Mouse (Mus musculus) cerebellum, adult 18-20 months (tissue): ENCODE data around the gene Preb.

Experiments used
- DNase-seq, 2 experiments: peaks; one replicate each; pipeline ENCODE4 v3.0.0; 2021

The Preb gene

GRCm38 (mm10) chr5:30959966-30960501, at the start of gene Preb:
TSS of gene Preb (minus strand) at chr5:30960361.
- peak; percentile 98 to 100 for DNase-seq

GRCm38 (mm10) chr5:31004184-31004583, 44.0 kb upstream of the Preb start:
- peak; percentile 89 to 93 for DNase-seq

- DNase-seq, result no peak
These were observed 41.4 kb upstream of the Preb start for GRCm38 (mm10) chr5:31001560-31001959.

- DNase-seq, result no peak
These were observed 40.8 kb upstream of the Preb start for GRCm38 (mm10) chr5:31000993-31001392.

GRCm38 (mm10) chr5:31000122-31000521, 40.0 kb upstream of the Preb start:
- DNase-seq, result no peak

- DNase-seq, result no peak
These were observed 39.2 kb upstream of the Preb start for GRCm38 (mm10) chr5:30999324-30999723.

- no peak for DNase-seq
These were observed 38.1 kb upstream of the Preb start for GRCm38 (mm10) chr5:30998306-30998705.

GRCm38 (mm10) chr5:30994910-30995635, 34.9 kb upstream of the Preb start:
- DNase-seq, result no peak

- DNase-seq, result no peak
These were observed 33.9 kb upstream of the Preb start for GRCm38 (mm10) chr5:30994074-30994473.

GRCm38 (mm10) chr5:30992980-30993676, 33.0 kb upstream of the Preb start:
- no peak for DNase-seq

GRCm38 (mm10) chr5:30982357-30982756, 22.2 kb upstream of the Preb start:
- DNase-seq, result peak in 1 of 2 experiments; percentile 7

- DNase-seq, result no peak
These were observed 14.9 kb upstream of the Preb start for GRCm38 (mm10) chr5:30974870-30975656.

GRCm38 (mm10) chr5:30969440-30969839, 9.3 kb upstream of the Preb start:
- no peak for DNase-seq

GRCm38 (mm10) chr5:30968416-30968815, 8.3 kb upstream of the Preb start, which contains the start of gene Tcf23:
TSS of gene Tcf23 (plus strand) at chr5:30968662.
- DNase-seq, result no peak

GRCm38 (mm10) chr5:30966189-30966588, 6.0 kb upstream of the Preb start:
- no peak for DNase-seq

GRCm38 (mm10) chr5:30963916-30964315, 3.8 kb upstream of the Preb start:
- no peak for DNase-seq

- DNase-seq, result no peak
These were observed 1.7 kb upstream of the Preb start for GRCm38 (mm10) chr5:30961545-30962505.

- no peak for DNase-seq
These were observed 653 bp upstream of the Preb start for GRCm38 (mm10) chr5:30960814-30961213.

GRCm38 (mm10) chr5:30959198-30959854, 835 bp downstream of the Preb start:
- DNase-seq, result peak in 1 of 2 experiments; percentile 18

GRCm38 (mm10) chr5:30957891-30958290, 2.3 kb downstream of the Preb start:
- peak in 1 of 2 experiments; percentile 13 for DNase-seq

GRCm38 (mm10) chr5:30955751-30956150, 4.4 kb downstream of the Preb start:
- DNase-seq, result peak in 1 of 2 experiments; percentile 30
